Mouse (Mus musculus): Measurements from ENCODE around the gene Ubc.

GRCm38 (mm10) chr5:125368568-125368967 is 21.4 kb downstream of the Ubc start:
- TF ChIP-seq CTCF (IDR thresholded peaks at IDR 0.05; ENCODE audit: low read depth) = peak; percentile 86
- no peak for TF ChIP-seq EP300 (IDR thresholded peaks at IDR 0.05; ENCODE audit: low read depth)
